Comparison of ENCODE assay signal across 8 mouse cellular contexts in genomic region chr12:17011100-17011870, GRCm38 (mm10). TPM values are rescaled to one million over a fixed set of nuclear protein-coding genes. Genes with fewer than 3 reads are reported as not detected.
DNase-seq lines count a peak whose midpoint lies in the region; ATAC-seq and TF ChIP-seq lines count a peak whose summit lies in the region.

Gene 2410004P03Rik (minus strand): TSS chr12:17011727.

- TF ChIP-seq EP300 in stomach, postnatal 0 days (optimal IDR thresholded peaks at IDR 0.05): no peak

- H3K4me3 ChIP-seq in embryonic fibroblast, embryonic 13.5 days (ENCODE audit: insufficient read depth, low read length): peak within 1 kb of the TSS; percentile 6; the same call in 1 of the 2 replicates
- H3K4me3 ChIP-seq in heart, embryonic 13.5 days: peak within 1 kb of the TSS; percentile 58
- peak within 1 kb of the TSS; percentile 48 for H3K4me3 ChIP-seq in kidney, embryonic 16.5 days (ENCODE audit: low read length)
- H3K4me3 ChIP-seq in liver, embryonic 16.5 days (ENCODE audit: low read depth, low read length): peak within 1 kb of the TSS; percentile 51
- H3K4me3 ChIP-seq in neural tube, embryonic 12.5 days: peak within 1 kb of the TSS; percentile 31
- H3K4me3 ChIP-seq in stomach, postnatal 0 days (ENCODE audit: low read depth, low read length): peak within 1 kb of the TSS; percentile 37

- no peaks in the 10 kb centered on the region; the same call in 1 of the 2 replicates for H3K4me1 ChIP-seq in embryonic fibroblast, embryonic 13.5 days (ENCODE audit: control insufficient read depth, insufficient read depth, low read length)
- peaks cover 7% of the 10 kb centered on the region for H3K4me1 ChIP-seq in heart, embryonic 13.5 days
- H3K4me1 ChIP-seq in kidney, embryonic 16.5 days (ENCODE audit: insufficient read depth, low read length): peaks cover 5% of the 10 kb centered on the region
- H3K4me1 ChIP-seq in liver, embryonic 16.5 days (ENCODE audit: control insufficient read depth, low read depth, low read length): peaks cover 3% of the 10 kb centered on the region; the same call in 1 of the 2 replicates
- H3K4me1 ChIP-seq in neural tube, embryonic 12.5 days: peaks cover 7% of the 10 kb centered on the region
- H3K4me1 ChIP-seq in stomach, postnatal 0 days (replicated peaks; ENCODE audit: control insufficient read depth, insufficient read depth): no peaks in the 10 kb centered on the region

- WGBS in heart, embryonic 13.5 days: 7% methylated on average over 29 of the region's 29 CpGs
- WGBS in kidney, embryonic 16.5 days: 9% methylated on average over 29 of the region's 29 CpGs
- 8% methylated on average over 29 of the region's 29 CpGs for WGBS in liver, embryonic 16.5 days (ENCODE audit: insufficient replicate concordance)
- 10% methylated on average over 29 of the region's 29 CpGs for WGBS in neural tube, embryonic 12.5 days
- WGBS in stomach, postnatal 0 days: 7% methylated on average over 29 of the region's 29 CpGs

- peak; percentile 51; the same call in 1 of the 2 replicates for TF ChIP-seq CTCF in embryonic fibroblast, embryonic 13.5 days (IDR thresholded peaks at IDR 0.05; ENCODE audit: borderline replicate concordance, insufficient read depth, low read length)
- TF ChIP-seq CTCF in stomach, postnatal 0 days (IDR thresholded peaks at IDR 0.05; ENCODE audit: low read depth): peak; percentile 91

- DNase-seq in CD4-positive helper T cell, adult 2 months (ENCODE audit: low read depth, low spot score): peak; percentile 83
- DNase-seq in brain, adult 2 months (ENCODE audit: low read depth, low spot score): peak; percentile 75
- peak; percentile 82 for DNase-seq in stomach, postnatal 0 days (ENCODE audit: low spot score)

- H3K27ac ChIP-seq in embryonic fibroblast, embryonic 13.5 days (ENCODE audit: insufficient read depth, low read length): no peak within 1 kb of the TSS
- H3K27ac ChIP-seq in heart, embryonic 13.5 days (replicated peaks): no peak within 1 kb of the TSS
- no peak within 1 kb of the TSS for H3K27ac ChIP-seq in kidney, embryonic 16.5 days (ENCODE audit: low read length)
- no peak within 1 kb of the TSS for H3K27ac ChIP-seq in liver, embryonic 16.5 days (ENCODE audit: low read length)
- no peak within 1 kb of the TSS for H3K27ac ChIP-seq in neural tube, embryonic 12.5 days
- H3K27ac ChIP-seq in stomach, postnatal 0 days (replicated peaks): no peak within 1 kb of the TSS

- peak; percentile 49; the same call in 1 of the 2 replicates for ATAC-seq in heart, embryonic 13.5 days (ENCODE audit: extremely low read depth, insufficient number of reproducible peaks, low FRiP score, low TSS enrichment)
- peak; percentile 87 for ATAC-seq in kidney, embryonic 16.5 days (ENCODE audit: low FRiP score, low TSS enrichment)
- ATAC-seq in liver, embryonic 16.5 days (ENCODE audit: low read depth): peak; percentile 63
- peak; percentile 75 for ATAC-seq in neural tube, embryonic 12.5 days (ENCODE audit: low FRiP score, low read depth)
- ATAC-seq in stomach, postnatal 0 days (ENCODE audit: low FRiP score, low TSS enrichment): peak; percentile 80

- TF ChIP-seq POLR2A in embryonic fibroblast, embryonic 13.5 days (IDR thresholded peaks at IDR 0.05; ENCODE audit: low read depth, low read length): no peak

- peak within 1 kb of the TSS; percentile 76 for H3K4me2 ChIP-seq in heart, embryonic 13.5 days
- H3K4me2 ChIP-seq in kidney, embryonic 16.5 days (replicated peaks; ENCODE audit: low read depth, low read length): peak within 1 kb of the TSS; percentile 75
- H3K4me2 ChIP-seq in liver, embryonic 16.5 days (ENCODE audit: low read depth, low read length): peak within 1 kb of the TSS; percentile 67
- H3K4me2 ChIP-seq in neural tube, embryonic 12.5 days (replicated peaks): peak within 1 kb of the TSS; percentile 64
- peak within 1 kb of the TSS; percentile 64 for H3K4me2 ChIP-seq in stomach, postnatal 0 days (replicated peaks; ENCODE audit: low read depth)

- 0 out of 2 replicates have a peak, but pooled peaks cover 18% of the 10 kb centered on the region for H3K27me3 ChIP-seq in heart, embryonic 13.5 days (replicated peaks)
- no peaks in the 10 kb centered on the region for H3K27me3 ChIP-seq in kidney, embryonic 16.5 days (ENCODE audit: insufficient read depth, low read length)
- H3K27me3 ChIP-seq in liver, embryonic 16.5 days (ENCODE audit: control insufficient read depth, insufficient read depth, low read depth, low read length): no peaks in the 10 kb centered on the region
- no peaks in the 10 kb centered on the region for H3K27me3 ChIP-seq in neural tube, embryonic 12.5 days (replicated peaks)
- H3K27me3 ChIP-seq in stomach, postnatal 0 days (ENCODE audit: control insufficient read depth, insufficient read depth, low read length): no peaks in the 10 kb centered on the region; the same call in 1 of the 2 replicates

- H3K9ac ChIP-seq in heart, embryonic 13.5 days: peak within 1 kb of the TSS; percentile 75
- H3K9ac ChIP-seq in kidney, embryonic 16.5 days (replicated peaks; ENCODE audit: low read length): peak within 1 kb of the TSS; percentile 66
- H3K9ac ChIP-seq in liver, embryonic 16.5 days (ENCODE audit: low read depth, low read length): no peak within 1 kb of the TSS
- H3K9ac ChIP-seq in neural tube, embryonic 12.5 days: peak within 1 kb of the TSS; percentile 30; the same call in 1 of the 2 replicates
- 0 out of 2 replicates have a peak within 1 kb of the TSS, but pooled peaks have one; percentile 13 for H3K9ac ChIP-seq in stomach, postnatal 0 days (ENCODE audit: low read length)

- no peaks in the 10 kb centered on the region for H3K36me3 ChIP-seq in heart, embryonic 13.5 days
- H3K36me3 ChIP-seq in kidney, embryonic 16.5 days (ENCODE audit: insufficient read depth, low read length): no peaks in the 10 kb centered on the region
- no peaks in the 10 kb centered on the region for H3K36me3 ChIP-seq in liver, embryonic 16.5 days (ENCODE audit: control insufficient read depth, insufficient read depth)
- H3K36me3 ChIP-seq in neural tube, embryonic 12.5 days: no peaks in the 10 kb centered on the region
- H3K36me3 ChIP-seq in stomach, postnatal 0 days (ENCODE audit: control insufficient read depth, insufficient read depth, low read length): no peaks in the 10 kb centered on the region

- H3K9me3 ChIP-seq in heart, embryonic 13.5 days: peaks cover 6% of the 10 kb centered on the region; the same call in 1 of the 2 replicates
- H3K9me3 ChIP-seq in kidney, embryonic 16.5 days (ENCODE audit: low read length): no peaks in the 10 kb centered on the region; the same call in 1 of the 2 replicates
- peaks cover 5% of the 10 kb centered on the region for H3K9me3 ChIP-seq in liver, embryonic 16.5 days (replicated peaks; ENCODE audit: control insufficient read depth, low read length)
- H3K9me3 ChIP-seq in neural tube, embryonic 12.5 days: no peaks in the 10 kb centered on the region
- no peaks in the 10 kb centered on the region for H3K9me3 ChIP-seq in stomach, postnatal 0 days (ENCODE audit: control insufficient read depth, low read length)

RNA-seq across cellular contexts. Expression of gene 2410004P03Rik, which starts in this region (rescaled TPM):
- 0.17 TPM in 1 of 2 replicates, not detected in the other for polyA plus RNA-seq in embryonic fibroblast, embryonic 13.5 days (2011; ENCODE audit: insufficient read length, low read depth, missing spikeins)
- 0.23 TPM in 1 of 2 replicates, not detected in the other for polyA plus RNA-seq in heart, embryonic 13.5 days (2015; fragmentation: Nextera tagmentation; extraction: Ambion mirVana)
- 0.47 and 0.54 TPM in 2 replicates for polyA plus RNA-seq in kidney, embryonic 16.5 days (2015; fragmentation: Nextera tagmentation; extraction: Ambion mirVana)
- polyA plus RNA-seq in liver, embryonic 16.5 days (2015; fragmentation: Nextera tagmentation; extraction: Ambion mirVana): 0.07 TPM in 1 of 2 replicates, not detected in the other
- 0.41 and 1.2 TPM in 2 replicates for polyA plus RNA-seq in neural tube, embryonic 12.5 days (2016; fragmentation: Nextera tagmentation; extraction: Ambion mirVana)
- polyA plus RNA-seq in stomach, postnatal 0 days (2015; fragmentation: Nextera tagmentation; extraction: Ambion mirVana): 0.29 and 0.38 TPM in 2 replicates

Comparison
In these comparisons a context has a peak if more than half of its experiments do, and no peak if none do; other contexts are left out.
1. Peak in ATAC-seq, H3K4me3 ChIP-seq, H3K9ac ChIP-seq and H3K4me2 ChIP-seq in heart, embryonic 13.5 days; RNA of the gene not detected or under 1 TPM.
2. Peak in ATAC-seq, H3K4me3 ChIP-seq, H3K9ac ChIP-seq and H3K4me2 ChIP-seq in kidney, embryonic 16.5 days; RNA of the gene not detected or under 1 TPM.
3. Peak in ATAC-seq, H3K4me3 ChIP-seq and H3K4me2 ChIP-seq in liver, embryonic 16.5 days; RNA of the gene not detected or under 1 TPM.
4. Peak in DNase-seq, ATAC-seq, H3K4me3 ChIP-seq, H3K9ac ChIP-seq and H3K4me2 ChIP-seq in stomach, postnatal 0 days; RNA of the gene not detected or under 1 TPM.
5. H3K4me3 ChIP-seq: peak in every context shown above with its lines; median percentile 58 in heart, embryonic 13.5 days; 51 in liver, embryonic 16.5 days; 48 in kidney, embryonic 16.5 days; 37 in stomach, postnatal 0 days; 31 in neural tube, embryonic 12.5 days; 6 in embryonic fibroblast, embryonic 13.5 days.